Mouse (Mus musculus) hematopoietic stem cell, adult 5-6 weeks (primary cell): ENCODE measurements at regions not wholly inside any gene's neighbourhood (a gene's known extent, or its start where the extent isn't known, plus 50 kb on each side); places are given as distances from the start of the nearest gene placed in this dataset.

Source experiments
- ATAC-seq, 2 experiments: fragments of 125-278 bp in 1 of 2; replicated peaks in 1 of 2; 2 replicates each; pipeline ENCODE4 v1.8.0; 2016 to 2017; ENCODE audit warnings: inconsistent platforms in 2 of 2, mild to moderate bottlenecking in 2 of 2, moderate number of reproducible peaks in 2 of 2, low read depth in 1 of 2, moderate TSS enrichment in 1 of 2; ENCODE audit not compliant: low FRiP score in 2 of 2, poor library complexity in 2 of 2, severe bottlenecking in 2 of 2, insufficient read depth in 1 of 2, low TSS enrichment in 1 of 2

DNA sequence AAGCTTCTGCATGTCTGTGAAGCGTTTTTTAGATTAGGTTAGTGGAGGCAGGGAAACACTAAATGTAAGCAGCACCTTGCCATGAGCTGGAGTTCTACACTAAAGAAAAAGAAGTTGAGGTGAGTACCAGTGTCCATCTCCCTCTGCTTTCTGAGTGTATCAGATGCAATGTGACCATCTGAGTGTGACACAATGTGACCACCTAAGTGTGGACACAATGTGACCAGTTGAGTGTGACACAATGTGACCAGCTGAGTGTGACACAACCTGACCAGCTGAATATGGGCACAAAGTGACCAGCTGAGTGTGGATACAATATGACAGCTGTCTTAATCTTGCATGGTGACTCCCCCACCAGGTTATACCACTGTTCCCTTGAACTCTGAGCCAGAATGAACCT lies 101.0 kb upstream of the Xpo1 start:
- no peak for ATAC-seq

DNA sequence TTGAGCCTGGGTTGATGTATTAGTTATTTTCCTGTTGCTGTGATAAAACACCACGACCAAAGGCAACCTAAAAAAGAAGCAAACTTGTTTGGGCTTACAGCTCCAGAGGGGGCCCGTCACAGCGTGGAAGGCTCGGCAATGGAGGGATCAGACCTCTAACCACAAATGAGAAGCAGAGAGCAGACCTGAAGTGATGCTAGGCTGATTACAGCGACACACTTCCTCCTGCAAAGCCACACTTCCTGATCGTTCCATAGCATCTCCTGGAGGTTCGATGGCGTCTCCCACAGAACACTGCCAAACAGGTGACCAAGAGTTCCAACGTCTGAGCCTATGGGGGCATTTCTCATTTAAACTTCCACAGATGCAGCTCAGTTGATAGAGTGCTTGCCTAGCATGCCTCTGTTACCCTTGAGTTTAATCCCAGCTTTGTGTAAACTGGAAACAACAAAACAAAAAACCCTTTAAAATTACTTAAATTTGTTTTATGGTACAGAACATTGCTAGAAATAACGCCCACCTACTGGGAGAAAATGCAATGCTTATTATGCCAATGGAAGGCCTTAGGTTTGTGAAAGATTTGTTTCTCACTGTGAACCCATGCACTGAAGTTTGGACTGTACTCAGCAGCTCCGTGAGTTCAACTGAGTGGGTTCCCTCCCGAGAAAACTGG lies 87.2 kb upstream of the Xpo1 start:
- peak; percentile 90 to 91 for ATAC-seq

GRCm38 (mm10) chr11:23169742-23170428 lies 86.0 kb upstream of the Xpo1 start:
- ATAC-seq: no peak; a peak in 1 of 4 replicates

- ATAC-seq: no peak
Observed at GRCm38 (mm10) chr11:23170813-23171212, 85.0 kb upstream of the Xpo1 start.

- no peak for ATAC-seq
Observed at GRCm38 (mm10) chr11:23171760-23172159, 84.1 kb upstream of the Xpo1 start.

- ATAC-seq: no peak
Observed at GRCm38 (mm10) chr11:23181647-23182046, 74.2 kb upstream of the Xpo1 start.

- no peak for ATAC-seq
Observed at GRCm38 (mm10) chr11:23185211-23185610, 70.6 kb upstream of the Xpo1 start.

- no peak for ATAC-seq
Observed at GRCm38 (mm10) chr11:23201701-23202449, 54.0 kb upstream of the Xpo1 start.

GRCm38 (mm10) chr11:23203566-23203965 lies 52.3 kb upstream of the Xpo1 start:
- no peak for ATAC-seq

GRCm38 (mm10) chr11:23204041-23204440 lies 51.8 kb upstream of the Xpo1 start:
- no peak; a peak in 1 of 4 replicates for ATAC-seq
